Mouse (Mus musculus) T-helper 1 cell (primary cell): Measurements from ENCODE around the gene Dzip1.

Experiments
- in situ Hi-C: fragments of 300-600 bp; cut with MboI, MseI; formaldehyde crosslinking; loops from one replicate; pipeline ENCODE4 v1.15.1; 2025; ENCODE audit warnings: high pct_unique_total_duplicates

Gene Dzip1

GRCm38 (mm10) chr14:118836145-118836544, 89.1 kb downstream of the Dzip1 start:
- in situ Hi-C loops = no loop called here

GRCm38 (mm10) chr14:118834313-118834712, 90.9 kb downstream of the Dzip1 start:
- in situ Hi-C loops = no loop called here

GRCm38 (mm10) chr14:118833241-118833640, 92.0 kb downstream of the Dzip1 start:
- in situ Hi-C loops = no loop called here

GRCm38 (mm10) chr14:118831597-118831996, 93.7 kb downstream of the Dzip1 start:
- in situ Hi-C loops = no loop called here

GRCm38 (mm10) chr14:118829331-118830095, 95.7 kb downstream of the Dzip1 start:
- in situ Hi-C loops = loop anchor here (5.0 kb wide), 1 partner anchor 38 kb away; no protein-coding TSS in a partner anchor

- in situ Hi-C loops = loop anchor here (5.0 kb wide), 1 partner anchor 40 kb away; no protein-coding TSS in a partner anchor
These were observed 97.9 kb downstream of the Dzip1 start for GRCm38 (mm10) chr14:118827283-118827904.

- in situ Hi-C loops = loop anchor here (5.0 kb wide), 1 partner anchor 41 kb away; no protein-coding TSS in a partner anchor
These were observed 98.9 kb downstream of the Dzip1 start for GRCm38 (mm10) chr14:118826346-118826745.
